Mouse (Mus musculus) large intestine, adult 2 months (tissue): Measurements from ENCODE around the gene 6030445D17Rik. TPM values are rescaled to one million over a fixed set of nuclear protein-coding genes. Genes with fewer than 3 reads are reported as not detected.

Experiments
- DNase-seq: peaks from one replicate; pipeline ENCODE4 v3.0.0-alpha.2; 2012; ENCODE audit warnings: low read depth, low spot score
- WGBS: fragments of 180-500 bp; shearing (Covaris S2); methylation state at CpG from one replicate; pipeline ENCODE4 v1.1.7; 2018; 5-methylcytosine and 5-hydroxymethylcytosine counted together
- polyA plus RNA-seq: library from polyadenylated mRNA; depleted of rRNA; stranded (reverse); fragments of >200 nt; gene quantifications from 2 replicates; pipeline ENCODE4 v1.2.3, GENCODE M21; 2012

Gene 6030445D17Rik
- polyA plus RNA-seq, 1 experiment = 0.46 TPM

GRCm38 (mm10) chr4:136456516-136457218 lies 5.4 kb upstream of the 6030445D17Rik start:
- no peak for DNase-seq
- 88% methylated on average over 6 of the region's 6 CpGs for WGBS

GRCm38 (mm10) chr4:136458276-136458675 lies 3.8 kb upstream of the 6030445D17Rik start:
- 87% methylated on average over 7 of the region's 7 CpGs for WGBS
- no peak for DNase-seq

GRCm38 (mm10) chr4:136459210-136459609 lies 2.8 kb upstream of the 6030445D17Rik start:
- no peak for DNase-seq
- WGBS = 77% methylated on average over 12 of the region's 12 CpGs

GRCm38 (mm10) chr4:136461206-136461605 lies 844 bp upstream of the 6030445D17Rik start:
- 73% methylated on average over 4 of the region's 4 CpGs for WGBS
- no peak for DNase-seq

- DNase-seq = no peak
- WGBS = 41% methylated on average over 6 of the region's 6 CpGs
Observed at GRCm38 (mm10) chr4:136461761-136462085, 327 bp upstream of the 6030445D17Rik start.

DNA sequence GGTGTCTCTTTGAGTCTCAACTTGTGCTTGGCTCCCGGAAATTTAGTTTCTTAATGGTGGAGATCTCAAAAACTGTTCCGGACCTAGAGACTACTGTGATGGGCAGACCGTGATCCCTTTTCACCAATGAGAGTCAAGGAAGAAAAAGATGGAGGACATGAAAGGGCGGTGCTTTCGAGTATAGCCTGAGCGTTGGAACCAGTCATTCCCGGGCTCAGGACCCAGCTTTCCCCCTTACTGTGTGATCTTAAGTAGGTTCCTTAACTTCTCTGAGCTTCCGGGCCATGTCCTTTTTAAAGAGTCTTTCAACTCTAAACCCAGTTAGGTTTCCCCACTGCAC lies 759 bp downstream of the 6030445D17Rik start:
- 12% methylated on average over 8 of the region's 8 CpGs for WGBS
- DNase-seq = no peak

DNA sequence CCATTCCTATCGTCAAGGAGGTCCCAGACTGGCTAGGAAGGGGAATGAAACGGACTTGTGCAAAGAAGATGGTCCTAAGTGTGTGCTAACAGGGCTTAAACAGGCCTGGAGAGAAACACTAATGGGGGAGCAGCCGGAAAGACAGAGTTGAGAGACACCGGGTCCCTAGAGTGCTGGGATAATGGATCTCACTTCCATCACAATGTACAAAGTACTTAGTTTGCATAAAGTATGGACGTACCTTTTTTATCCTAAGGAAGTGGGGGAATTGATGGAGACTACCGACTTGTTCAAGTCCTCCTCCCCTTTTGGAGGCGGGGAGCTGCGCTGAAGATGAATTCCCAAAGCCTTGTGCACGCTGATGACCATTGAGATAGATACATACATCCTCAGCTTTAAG lies 1.4 kb downstream of the 6030445D17Rik start:
- no peak for DNase-seq
- 49% methylated on average over 9 of the region's 9 CpGs for WGBS

- WGBS = 27% methylated on average over 4 of the region's 4 CpGs
- DNase-seq = no peak
Observed at GRCm38 (mm10) chr4:136466226-136466625, 4.2 kb downstream of the 6030445D17Rik start.

GRCm38 (mm10) chr4:136468553-136469327 lies 6.7 kb downstream of the 6030445D17Rik start:
- 34% methylated on average over 14 of the region's 14 CpGs for WGBS
- DNase-seq = no peak

- no peak for DNase-seq
- WGBS = 1% methylated on average over 36 of the region's 36 CpGs
Observed at GRCm38 (mm10) chr4:136469371-136469903, 7.4 kb downstream of the 6030445D17Rik start, which contains the start of gene Luzp1. Gene Luzp1 (plus strand): TSS chr4:136469761.

GRCm38 (mm10) chr4:136469941-136470346 lies 7.9 kb downstream of the 6030445D17Rik start:
- DNase-seq = no peak
- under 1% methylated on average over 48 of the region's 55 CpGs for WGBS

- DNase-seq = no peak
- WGBS = under 1% methylated on average over 57 of the region's 58 CpGs
Observed at GRCm38 (mm10) chr4:136470347-136471071, 8.5 kb downstream of the 6030445D17Rik start.

- DNase-seq = no peak
- WGBS = 75% methylated on average over 1 of the region's 1 CpGs
Observed at GRCm38 (mm10) chr4:136476692-136477091, 14.6 kb downstream of the 6030445D17Rik start.

- WGBS = 82% methylated on average over 2 of the region's 2 CpGs
- DNase-seq = no peak
Observed at GRCm38 (mm10) chr4:136486549-136486948, 24.5 kb downstream of the 6030445D17Rik start.

DNA sequence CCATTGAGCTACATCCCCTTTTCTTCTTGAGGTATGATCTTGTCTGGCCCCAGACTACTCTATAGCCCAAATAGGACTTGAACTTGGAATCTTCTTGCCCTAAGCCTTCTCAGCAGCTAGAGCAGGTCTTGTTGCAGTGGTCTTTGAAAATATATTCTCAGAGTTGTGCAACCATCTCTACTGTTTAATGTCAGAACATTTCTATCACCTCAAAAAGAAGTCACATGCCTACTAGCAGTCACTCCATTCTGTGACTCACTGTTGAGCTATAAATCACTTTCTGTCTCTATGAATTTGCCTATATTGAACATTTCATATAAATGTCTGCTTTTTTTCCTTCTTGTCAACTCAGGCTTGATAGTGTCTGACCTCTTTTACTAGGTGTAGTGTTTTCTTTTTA lies 33.9 kb downstream of the 6030445D17Rik start:
- no peak for DNase-seq

DNA sequence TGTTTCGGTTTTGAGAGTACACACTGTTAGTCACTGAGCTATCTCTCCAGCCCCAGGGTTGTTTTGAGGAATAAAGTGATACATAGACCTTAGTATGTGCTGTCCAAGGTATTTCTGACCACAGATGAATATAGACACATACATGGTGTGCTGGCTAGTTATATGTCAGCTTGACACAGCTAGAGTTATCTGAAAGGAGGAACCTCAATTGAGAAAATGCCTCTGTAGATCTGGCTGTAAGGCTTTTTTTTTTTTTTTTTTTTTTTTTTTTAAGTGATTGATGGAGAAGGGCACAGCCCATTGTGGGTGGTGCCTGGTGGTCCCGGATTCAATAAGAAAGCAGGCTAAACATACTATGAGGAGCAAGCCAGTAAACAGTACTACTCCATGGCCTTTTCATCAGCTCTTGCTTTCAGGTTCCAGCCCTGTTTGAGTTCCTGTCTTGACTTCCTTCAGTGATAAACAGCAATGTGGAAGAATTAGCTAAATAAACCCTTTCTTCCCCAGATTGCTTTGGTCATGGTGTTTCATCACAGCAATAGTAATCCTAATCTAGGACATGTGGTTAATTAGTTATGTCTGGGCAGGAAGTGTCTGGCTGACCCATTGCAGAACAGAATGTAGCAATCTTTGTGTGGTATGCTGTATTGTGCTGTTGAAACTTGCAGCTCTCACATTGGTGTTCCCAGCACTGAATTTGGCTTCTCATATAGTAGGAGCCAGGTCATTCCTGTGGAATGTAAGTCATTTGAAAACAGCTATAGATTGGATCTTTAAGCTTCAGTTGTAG lies 43.6 kb downstream of the 6030445D17Rik start:
- DNase-seq = no peak
- 48% methylated on average over 2 of the region's 2 CpGs for WGBS

DNA sequence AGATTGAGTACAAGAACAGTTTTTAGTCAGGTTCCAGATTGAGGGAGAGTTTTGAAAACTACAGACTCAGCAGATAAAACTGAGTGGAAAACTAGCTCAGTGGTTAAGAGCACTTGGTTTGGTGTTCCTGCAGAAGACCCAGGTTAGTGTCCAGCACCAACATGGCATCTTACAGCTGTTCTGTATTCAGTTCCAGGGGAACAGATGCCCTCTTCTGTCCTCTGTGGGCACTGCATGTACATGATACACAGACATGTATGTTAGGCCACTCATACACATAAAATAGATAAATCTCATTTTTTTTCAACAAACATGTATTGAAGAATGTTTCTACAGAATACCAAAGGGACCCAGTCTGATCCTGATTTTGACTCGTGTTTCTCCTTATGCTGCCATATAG lies 47.8 kb downstream of the 6030445D17Rik start:
- DNase-seq = no peak
- 58% methylated on average over 1 of the region's 1 CpGs for WGBS

- WGBS = 55% methylated on average over 4 of the region's 4 CpGs
- no peak for DNase-seq
Observed at GRCm38 (mm10) chr4:136511708-136512107, 49.7 kb downstream of the 6030445D17Rik start.

DNA sequence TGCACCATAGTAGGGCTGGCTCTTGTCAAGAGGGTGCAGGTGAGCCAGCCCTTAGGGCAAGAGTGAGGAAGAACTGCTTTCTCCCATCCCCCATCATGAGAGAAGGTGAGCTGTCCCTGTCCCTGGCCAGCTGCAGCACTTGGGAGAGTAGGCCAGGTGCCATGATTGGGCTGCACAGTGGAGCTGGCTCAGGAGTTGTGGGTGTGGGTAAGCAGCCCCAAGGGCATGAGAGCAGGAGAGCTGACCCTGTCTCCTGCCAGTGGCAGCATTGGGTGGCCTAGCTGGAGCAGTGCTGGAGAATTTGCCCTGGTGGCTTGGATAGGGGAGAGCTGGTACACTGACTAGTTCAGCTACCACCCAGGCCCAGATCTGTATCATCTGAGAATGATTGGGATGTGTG lies 50.9 kb downstream of the 6030445D17Rik start:
- DNase-seq = no peak
